24 mouse cellular contexts compared by ENCODE assay signal in genomic region chr3:143633036-143633435, GRCm38 (mm10).
A peak's percentile ranks its signal among the peaks of the same experiment; 100 is the strongest.
DNase-seq lines count a peak whose midpoint lies in the region; ATAC-seq and TF ChIP-seq lines count a peak whose summit lies in the region.
"Had no signal": no experiment of that assay in that cellular context is flagged by ENCODE, and none has a peak within 500 bp of the region (broad histone marks: within the 10 kb centered on the region; RNA-seq: fewer than 3 reads in every experiment).

No protein-coding gene starts in this region.

- peaks cover 3% of the 10 kb centered on the region for H3K9me3 ChIP-seq in CH12.LX (replicated peaks; ENCODE audit: low read length)
- H3K9me3 ChIP-seq: embryonic facial prominence, embryonic 13.5 days; embryonic facial prominence, embryonic 15.5 days; forebrain, embryonic 10.5 days; forebrain, embryonic 12.5 days had no signal

- no peaks in the 10 kb centered on the region for H3K36me3 ChIP-seq in CH12.LX (replicated peaks in 1 of 2; ENCODE audit: control insufficient read depth in 1 of 2, insufficient read depth in 1 of 2, low read length in 1 of 2)
- H3K36me3 ChIP-seq: embryonic facial prominence, embryonic 13.5 days; embryonic facial prominence, embryonic 15.5 days; forebrain, embryonic 10.5 days; forebrain, embryonic 12.5 days; G1E had no signal

- DNase-seq in CH12.LX (ENCODE audit: extremely low read depth) = peak; percentile 84
- no peak for DNase-seq in adipocyte (ENCODE audit: low spot score)
- no peak for DNase-seq in natural killer cell, adult 2 months (ENCODE audit: low spot score in 2 of 2)
- DNase-seq: adrenal gland, adult 2 months; adrenal gland, postnatal 10 days; adrenal gland, postnatal 25 days; cerebellum, adult 11 months; cerebellum, adult 18-20 months; cerebellum, adult 8-10 months; cerebellum, adult 9-11 months; cerebellum, postnatal 14 days; cerebellum, postnatal 36 days had no signal

- TF ChIP-seq RAD21 in CH12.LX (IDR thresholded peaks at IDR 0.05; ENCODE audit: low read depth, low read length) = peak; percentile 1; the same call in 1 of the 2 replicates

- peak overlapping the region; percentile 48; the same call in 1 of the 2 replicates for H3K27ac ChIP-seq in CH12.LX (ENCODE audit: insufficient read depth, low read depth)
- H3K27ac ChIP-seq: embryonic facial prominence, embryonic 13.5 days; embryonic facial prominence, embryonic 15.5 days; forebrain, embryonic 10.5 days; forebrain, embryonic 12.5 days had no signal

- peak overlapping the region; percentile 52 for H3K4me2 ChIP-seq in CH12.LX (ENCODE audit: insufficient read depth, low read depth, poor library complexity, severe bottlenecking)
- H3K4me2 ChIP-seq: embryonic facial prominence, embryonic 13.5 days; embryonic facial prominence, embryonic 15.5 days; forebrain, embryonic 12.5 days had no signal

- ATAC-seq in common myeloid progenitor, adult 5-6 weeks (replicated peaks; ENCODE audit: low read depth, poor library complexity, severe bottlenecking) = 0 out of 2 replicates have a peak, but pooled peaks have one; percentile 36
- peak; percentile 36; the same call in 1 of the 2 replicates for ATAC-seq in megakaryocyte, adult 5-6 weeks (ENCODE audit: poor library complexity, severe bottlenecking)
- no peak for ATAC-seq in inflammation-experienced regulatory T-cells, adult 6 months
- ATAC-seq: activated CD4-positive, CD25-positive, alpha-beta regulatory T cell, adult 4 months; forebrain, embryonic 14.5 days; Patski had no signal

- H3K4me1 ChIP-seq in CH12.LX (ENCODE audit: control insufficient read depth in 1 of 2, insufficient read depth in 2 of 2) = peaks cover 18 to 47% of the 10 kb centered on the region in 2 experiments
- H3K4me1 ChIP-seq: forebrain, embryonic 10.5 days; forebrain, embryonic 12.5 days had no signal

- no peak for TF ChIP-seq POLR2A in CH12.LX (IDR thresholded peaks at IDR 0.05; ENCODE audit: low read depth, low read length)

- no peaks in the 10 kb centered on the region for H3K27me3 ChIP-seq in CH12.LX (replicated peaks)
- H3K27me3 ChIP-seq: embryonic facial prominence, embryonic 13.5 days; embryonic facial prominence, embryonic 15.5 days; forebrain, embryonic 12.5 days; Patski had no signal

- H3K79me2 ChIP-seq in CH12.LX (replicated peaks; ENCODE audit: control insufficient read depth, extremely low read depth, insufficient read depth, poor library complexity, severe bottlenecking) = no peaks in the 10 kb centered on the region

- no peak overlapping the region for H3K4me3 ChIP-seq in CH12.LX (replicated peaks in 1 of 3; ENCODE audit: low read depth in 2 of 3, low read length in 2 of 3, poor library complexity in 1 of 3)
- H3K4me3 ChIP-seq: embryonic facial prominence, embryonic 13.5 days; embryonic facial prominence, embryonic 15.5 days; erythroblast, embryonic 14.5 days; forebrain, embryonic 10.5 days; forebrain, embryonic 12.5 days had no signal

- TF ChIP-seq CTCF in CH12.LX (conservative IDR thresholded peaks at IDR 0.05 in 1 of 2, IDR thresholded peaks at IDR 0.05 in 1 of 2; ENCODE audit: low read depth in 2 of 2, low read length in 2 of 2) = no peak

- peak; percentile 79 for TF ChIP-seq EP300 in CH12.LX (IDR thresholded peaks at IDR 0.05; ENCODE audit: low read length)

- H3K9ac ChIP-seq in CH12.LX (ENCODE audit: insufficient read depth, low read depth) = peak overlapping the region; percentile 12; the same call in 1 of the 2 replicates
- H3K9ac ChIP-seq: embryonic facial prominence, embryonic 13.5 days; embryonic facial prominence, embryonic 15.5 days; forebrain, embryonic 12.5 days had no signal

- dilution Hi-C loops in CH12.LX (cut with MboI; ENCODE audit: extremely low pct_ligation_motif_present, extremely low pct_unique_long_range_greater_than_20kb, low sequenced_read_pairs) = no loop called here

- in situ Hi-C loops in CH12.LX (cut with MboI; ENCODE audit: low pct_ligation_motif_present, low pct_unique_long_range_greater_than_20kb, low sequenced_read_pairs) = no loop called here

TF ChIP-seq in CH12.LX, 34 proteins besides CTCF, POLR2A, EP300 and RAD21:
- TF ChIP-seq MAX (IDR thresholded peaks at IDR 0.05; ENCODE audit: low read length) (no peak; the same call in 1 of the 2 replicates), ZMIZ1 (IDR thresholded peaks at IDR 0.05; ENCODE audit: low read depth, low read length) (no peak), E2F4 (IDR thresholded peaks at IDR 0.05; ENCODE audit: insufficient replicate concordance, low read depth, low read length) (no peak), MYC (IDR thresholded peaks at IDR 0.05; ENCODE audit: low read depth, low read length) (no peak; the same call in 1 of the 2 replicates), TBP (conservative IDR thresholded peaks at IDR 0.05; ENCODE audit: low read depth, low read length) (0 out of 2 replicates have a peak, but pooled peaks have one; percentile 36), SIN3A (IDR thresholded peaks at IDR 0.05; ENCODE audit: low read length) (no peak), CHD2 (IDR thresholded peaks at IDR 0.05; ENCODE audit: low read length) (no peak), MXI1 (IDR thresholded peaks at IDR 0.05; ENCODE audit: low read depth, low read length) (no peak), MAFK (IDR thresholded peaks at IDR 0.05; ENCODE audit: insufficient replicate concordance, low read length) (no peak; the same call in 1 of the 2 replicates), TCF12 (IDR thresholded peaks at IDR 0.05; ENCODE audit: low read depth, low read length) (peak; percentile 86), HCFC1 (IDR thresholded peaks at IDR 0.05; ENCODE audit: low read depth, low read length) (peak; percentile 39), NRF1 (IDR thresholded peaks at IDR 0.05; ENCODE audit: low read depth, low read length) (no peak), CHD1 (IDR thresholded peaks at IDR 0.05; ENCODE audit: low read depth, low read length) (0 out of 2 replicates have a peak, but pooled peaks have one; percentile 60), KAT2A (IDR thresholded peaks at IDR 0.05; ENCODE audit: insufficient replicate concordance, low read length) (no peak), ZNF384 (IDR thresholded peaks at IDR 0.05; ENCODE audit: low read depth, low read length) (peak; percentile 57; the same call in 1 of the 2 replicates), UBTF (IDR thresholded peaks at IDR 0.05; ENCODE audit: low read depth, low read length) (no peak), RCOR1 (conservative IDR thresholded peaks at IDR 0.05; ENCODE audit: low read depth, low read length) (no peak; the same call in 1 of the 2 replicates), USF1 (IDR thresholded peaks at IDR 0.05; ENCODE audit: low read depth, low read length) (no peak), POLR2AphosphoS2 (IDR thresholded peaks at IDR 0.05; ENCODE audit: low read depth, low read length) (no peak), NELFE (IDR thresholded peaks at IDR 0.05; ENCODE audit: low read depth, low read length) (no peak), SMC3 (IDR thresholded peaks at IDR 0.05; ENCODE audit: low read depth, low read length) (no peak), USF2 (conservative IDR thresholded peaks at IDR 0.05; ENCODE audit: low read depth, low read length) (no peak), IRF4 (IDR thresholded peaks at IDR 0.05; ENCODE audit: low read depth, low read length) (peak; percentile 73), MAZ (IDR thresholded peaks at IDR 0.05; ENCODE audit: low read depth, low read length) (peak; percentile 20; the same call in 1 of the 2 replicates), ELF1 (IDR thresholded peaks at IDR 0.05; ENCODE audit: low read depth, low read length) (peak; percentile 29; the same call in 1 of the 2 replicates), ZKSCAN1 (IDR thresholded peaks at IDR 0.05; ENCODE audit: borderline replicate concordance, low read depth, low read length) (no peak), GABPA (IDR thresholded peaks at IDR 0.05; ENCODE audit: insufficient replicate concordance, low read depth, low read length) (no peak), ZC3H11A (IDR thresholded peaks at IDR 0.05; ENCODE audit: low read depth, low read length) (no peak), MEF2A (IDR thresholded peaks at IDR 0.05; ENCODE audit: borderline replicate concordance, low read depth, low read length) (peak; percentile 100), ETS1 (conservative IDR thresholded peaks at IDR 0.05; ENCODE audit: low read depth, low read length) (peak; percentile 87), JUND (conservative IDR thresholded peaks at IDR 0.05; ENCODE audit: low read depth, low read length) (peak; percentile 31; the same call in 1 of the 2 replicates), BHLHE40 (IDR thresholded peaks at IDR 0.05; ENCODE audit: low read depth, low read length) (peak; percentile 25; the same call in 1 of the 2 replicates), JUN (IDR thresholded peaks at IDR 0.05; ENCODE audit: insufficient read depth, low read depth, low read length) (no peak), PAX5 (IDR thresholded peaks at IDR 0.05; ENCODE audit: low read length) (no peak)
TF ChIP-seq in CH12.LX: peak in this region for 12.
